Mouse (Mus musculus): ENCODE data around the gene Senp2. TPM values are rescaled to one million over a fixed set of nuclear protein-coding genes. Genes with fewer than 3 reads are reported as not detected.
A peak's percentile ranks its signal among the peaks of the same experiment; 100 is the strongest.

Senp2 gene
- total RNA-seq, 2 experiments from 2014 or later = 81.1 to 90.7 TPM

DNA sequence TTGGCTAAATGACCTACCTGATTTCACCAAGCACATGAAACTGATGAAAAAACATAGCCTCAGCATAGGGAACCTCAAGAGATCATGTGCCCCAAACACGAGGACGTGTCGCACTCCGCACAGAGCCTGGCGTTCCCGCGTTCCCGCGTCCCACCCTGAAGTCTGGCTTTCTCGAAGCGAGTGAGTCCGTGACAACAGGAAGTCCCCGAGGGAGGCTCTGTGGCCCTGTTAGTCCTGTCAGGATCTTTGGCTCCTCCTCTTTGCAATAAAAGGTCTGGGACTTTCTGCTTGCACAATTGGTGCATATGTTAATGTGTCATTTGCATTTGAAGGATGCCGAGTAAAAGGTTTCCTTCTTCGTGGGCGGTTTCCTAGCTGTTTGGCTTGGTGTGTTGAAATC is 14.0 kb upstream of the Senp2 start, which contains the start of gene Liph:
Gene Liph, minus strand, starts transcription at position 360 of the 400 bp plus-strand sequence.
- TF ChIP-seq CTCF (conservative IDR thresholded peaks at IDR 0.05) = no peak
- no peak for DNase-seq (ENCODE audit: low spot score in 2 of 2)
- no peak within 1 kb of the TSS for H3K27ac ChIP-seq
- peak within 1 kb of the TSS; percentile 38; the same call in 1 of the 2 replicates for H3K4me3 ChIP-seq

- Histone ChIP-seq H3K4me3 (no peak overlapping the region), H3K27ac (no peak overlapping the region)
- TF ChIP-seq CTCF (conservative IDR thresholded peaks at IDR 0.05) = no peak
- DNase-seq (ENCODE audit: low spot score in 2 of 2) = no peak
Observed at GRCm38 (mm10) chr16:21996402-21996801, 12.9 kb upstream of the Senp2 start.

GRCm38 (mm10) chr16:21996881-21997641 is 12.2 kb upstream of the Senp2 start:
- Histone ChIP-seq H3K27ac (no peak overlapping the region), H3K4me3 (no peak overlapping the region)
- TF ChIP-seq CTCF (conservative IDR thresholded peaks at IDR 0.05) = no peak
- DNase-seq (ENCODE audit: low spot score in 2 of 2) = no peak

DNA sequence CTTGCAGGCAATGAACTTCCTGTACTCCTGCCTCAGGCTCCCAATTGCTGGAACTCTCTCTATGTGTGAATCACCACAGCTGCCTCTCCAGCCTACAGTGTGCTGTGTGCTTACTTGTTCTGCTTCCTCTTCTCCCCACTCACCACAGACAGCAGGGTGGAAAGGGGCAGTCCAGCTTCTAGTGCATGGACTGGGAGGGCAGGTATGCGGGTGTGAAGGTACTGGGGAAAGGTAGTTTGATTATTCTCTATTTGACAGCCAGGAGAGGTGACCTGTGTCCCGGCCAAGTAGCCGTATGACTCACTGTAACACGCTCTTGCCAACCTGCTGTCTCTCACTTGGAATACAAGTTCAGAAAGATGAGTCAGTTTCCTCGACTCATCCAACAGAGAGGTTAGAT is 11.2 kb upstream of the Senp2 start:
- no peak for TF ChIP-seq CTCF (conservative IDR thresholded peaks at IDR 0.05)
- H3K27ac ChIP-seq = no peak overlapping the region
- no peak overlapping the region for H3K4me3 ChIP-seq
- no peak for DNase-seq (ENCODE audit: low spot score in 2 of 2)

DNA sequence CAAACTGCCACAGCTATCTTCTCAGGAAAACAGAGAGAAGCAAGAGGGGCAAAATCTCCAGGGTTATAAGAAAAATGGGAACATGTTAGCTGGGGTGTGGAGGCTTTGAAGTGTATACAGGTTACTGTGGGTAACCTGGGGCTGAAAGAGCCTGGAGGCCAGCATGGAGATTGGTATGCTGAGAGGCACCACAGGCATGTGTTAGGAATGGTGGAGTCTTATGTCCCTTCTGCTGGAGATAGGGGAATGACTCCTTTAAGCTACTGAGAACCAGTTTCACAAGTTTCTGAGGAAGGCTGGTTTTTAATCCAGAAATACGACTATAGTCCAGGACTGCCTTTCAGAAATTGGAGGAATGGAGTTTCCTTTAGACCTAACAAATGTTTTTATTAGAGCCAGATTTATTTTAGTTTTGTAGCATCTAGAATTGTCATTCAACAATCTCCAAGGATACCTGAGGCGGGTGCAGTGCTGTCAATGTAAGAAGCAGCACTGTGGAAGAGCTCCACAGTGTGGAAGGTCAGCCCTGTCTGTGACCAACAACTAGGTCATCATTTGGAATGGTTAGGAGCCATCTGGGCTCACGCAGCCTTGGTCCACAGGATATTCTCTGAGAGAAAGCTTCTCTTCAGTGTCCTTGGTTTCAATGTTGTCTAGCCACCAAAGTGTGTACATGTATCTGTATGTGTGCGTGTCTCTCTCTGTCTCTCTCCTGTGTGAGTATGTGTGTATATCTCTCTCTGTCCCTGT is 9.2 kb upstream of the Senp2 start:
- DNase-seq (ENCODE audit: low spot score in 2 of 2) = no peak
- TF ChIP-seq CTCF (conservative IDR thresholded peaks at IDR 0.05) = no peak
- Histone ChIP-seq H3K4me3 (no peak overlapping the region), H3K27ac (no peak overlapping the region)

DNA sequence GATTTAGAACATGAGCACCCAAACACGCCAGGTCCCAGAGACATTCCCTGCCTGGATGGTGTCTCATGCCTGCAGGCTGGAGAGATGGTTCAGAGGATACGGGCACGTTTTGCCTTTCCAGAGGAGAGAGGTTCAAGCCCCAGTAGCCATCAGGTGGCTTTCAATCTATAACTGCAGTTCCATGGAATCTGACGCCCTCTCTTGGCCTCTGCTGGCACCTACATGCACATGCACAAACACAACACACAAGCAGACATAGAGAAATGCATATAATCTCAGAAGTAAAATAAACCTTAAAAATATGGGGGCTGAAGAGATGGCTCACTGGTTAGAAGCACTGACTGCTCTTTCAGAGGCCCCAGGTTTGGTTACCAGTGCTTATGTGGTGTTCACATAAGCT is 8.1 kb upstream of the Senp2 start:
- Histone ChIP-seq H3K27ac (no peak overlapping the region), H3K4me3 (no peak overlapping the region)
- no peak for DNase-seq (ENCODE audit: low spot score in 2 of 2)
- TF ChIP-seq CTCF (conservative IDR thresholded peaks at IDR 0.05) = peak; percentile 31

DNA sequence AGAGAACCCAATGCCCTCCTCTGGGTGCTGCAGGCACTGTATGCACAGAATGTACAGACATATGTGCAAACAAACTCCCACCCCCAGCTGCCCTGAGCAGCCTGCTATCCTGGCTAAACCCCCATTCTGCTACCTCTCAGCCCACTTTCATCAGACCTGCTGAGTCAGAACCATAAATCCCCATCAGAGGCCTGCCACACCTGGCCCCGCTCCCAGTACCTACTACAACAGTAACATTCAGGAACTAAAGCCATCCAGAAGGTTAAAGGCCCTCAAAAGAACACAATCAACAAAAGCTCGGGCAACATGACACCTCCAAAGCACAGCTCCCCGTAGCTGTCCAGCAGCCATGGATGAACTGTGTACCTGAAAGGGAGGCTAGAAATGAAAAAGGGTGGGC is 7.7 kb upstream of the Senp2 start:
- TF ChIP-seq CTCF (conservative IDR thresholded peaks at IDR 0.05) = no peak
- no peak overlapping the region for H3K4me3 ChIP-seq
- H3K27ac ChIP-seq = no peak overlapping the region
- peak in 1 of 2 experiments; percentile 14 for DNase-seq (ENCODE audit: low spot score in 2 of 2)

- Histone ChIP-seq H3K4me3 (peak overlapping the region; percentile 94), H3K27ac (peak overlapping the region; percentile 89)
- no peak for DNase-seq (ENCODE audit: low spot score in 2 of 2)
- no peak for TF ChIP-seq CTCF (conservative IDR thresholded peaks at IDR 0.05)
Observed at GRCm38 (mm10) chr16:22009596-22009995, 312 bp downstream of the Senp2 start.

- no peak for TF ChIP-seq CTCF (conservative IDR thresholded peaks at IDR 0.05)
- no peak overlapping the region for H3K4me3 ChIP-seq
- H3K27ac ChIP-seq = no peak overlapping the region
- no peak for DNase-seq (ENCODE audit: low spot score in 2 of 2)
Observed at GRCm38 (mm10) chr16:22015569-22015968, 6.3 kb downstream of the Senp2 start.

GRCm38 (mm10) chr16:22022122-22022521 is 12.8 kb downstream of the Senp2 start:
- no peak for DNase-seq (ENCODE audit: low spot score in 2 of 2)
- no peak overlapping the region for H3K27ac ChIP-seq
- peak; percentile 77 for TF ChIP-seq CTCF (conservative IDR thresholded peaks at IDR 0.05)
- H3K4me3 ChIP-seq = no peak overlapping the region

- DNase-seq (ENCODE audit: low spot score in 2 of 2) = no peak
- H3K27ac ChIP-seq = no peak overlapping the region
- no peak overlapping the region for H3K4me3 ChIP-seq
- no peak for TF ChIP-seq CTCF (conservative IDR thresholded peaks at IDR 0.05)
Observed at GRCm38 (mm10) chr16:22027474-22027873, 18.2 kb downstream of the Senp2 start.

GRCm38 (mm10) chr16:22038554-22038953 is 29.3 kb downstream of the Senp2 start:
- TF ChIP-seq CTCF (conservative IDR thresholded peaks at IDR 0.05) = no peak
- no peak for DNase-seq (ENCODE audit: low spot score in 2 of 2)
- no peak overlapping the region for H3K27ac ChIP-seq
- H3K4me3 ChIP-seq = no peak overlapping the region

DNA sequence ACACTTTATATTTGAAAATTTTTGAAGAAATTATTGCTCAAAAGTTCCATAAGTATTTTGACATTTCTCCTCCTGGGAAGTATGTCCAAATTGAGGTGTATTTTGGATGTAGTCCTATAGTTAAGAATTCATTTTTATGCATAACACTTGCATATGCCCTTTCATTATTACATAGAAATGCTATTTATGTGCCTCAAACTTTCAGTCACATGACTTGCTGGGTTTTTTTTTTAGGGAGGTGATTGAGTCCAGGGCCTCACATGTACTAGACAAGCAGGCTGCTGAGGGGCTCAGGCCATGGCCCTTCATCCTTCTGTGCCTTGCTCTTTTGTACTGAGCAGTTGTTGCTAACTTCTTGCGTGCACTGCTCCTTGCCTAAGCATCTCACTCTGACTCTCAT is 30.7 kb downstream of the Senp2 start:
- DNase-seq (ENCODE audit: low spot score in 2 of 2) = no peak
- Histone ChIP-seq H3K27ac (no peak overlapping the region), H3K4me3 (no peak overlapping the region)
- no peak for TF ChIP-seq CTCF (conservative IDR thresholded peaks at IDR 0.05)

DNA sequence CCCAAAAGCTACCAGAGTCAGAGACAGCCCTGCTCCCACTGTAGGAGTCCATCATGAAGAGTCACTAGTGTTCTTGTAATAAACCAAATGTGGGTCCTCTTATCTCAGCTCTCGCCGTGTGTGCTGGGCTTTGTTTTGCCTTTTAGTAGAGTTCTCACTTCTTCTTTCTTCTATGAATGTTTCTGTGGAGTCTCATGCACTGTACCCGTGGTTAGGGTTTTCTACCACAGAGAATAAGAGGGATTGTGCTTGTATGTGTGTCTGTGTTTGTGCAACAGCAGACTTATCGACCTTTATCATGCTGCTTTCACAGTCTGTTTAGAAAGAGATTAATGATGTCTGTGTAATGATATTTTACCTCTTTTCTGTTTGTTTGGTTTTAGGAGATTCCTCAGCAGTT is 34.5 kb downstream of the Senp2 start:
- Histone ChIP-seq H3K27ac (no peak overlapping the region), H3K4me3 (no peak overlapping the region)
- TF ChIP-seq CTCF (conservative IDR thresholded peaks at IDR 0.05) = no peak
- no peak for DNase-seq (ENCODE audit: low spot score in 2 of 2)

Data from layer of hippocampus, adult 2 months (tissue).